Mouse (Mus musculus) C2C12 (cell line): ENCODE measurements at regions not wholly inside any gene's neighbourhood (a gene's known extent, or its start where the extent isn't known, plus 50 kb on each side); places are given as distances from the start of the nearest gene placed in this dataset.

ENCODE experiments used
- H3K27me3 ChIP-seq: one replicate; pipeline ENCODE4 v1.6.1; 2011; ENCODE audit not compliant: control insufficient read depth, insufficient read depth, insufficient read length
- H3K36me3 ChIP-seq: one replicate; pipeline ENCODE4 v1.6.1; 2011; ENCODE audit not compliant: control insufficient read depth, insufficient read depth
- H3K4me3 ChIP-seq: one replicate; pipeline ENCODE4 v1.5.1; 2011; ENCODE audit warnings: mild to moderate bottlenecking, control low read depth; ENCODE audit not compliant: poor library complexity, insufficient read depth, severe bottlenecking
- H3K79me2 ChIP-seq: one replicate; pipeline ENCODE4 v1.6.1; 2011; ENCODE audit not compliant: control insufficient read depth, insufficient read depth
- H3K79me3 ChIP-seq: one replicate; pipeline ENCODE4 v1.6.1; 2011; ENCODE audit warnings: low read depth, control low read depth
- H3ac ChIP-seq: one replicate; pipeline ENCODE3; 2011; ENCODE audit warnings: low read depth; ENCODE audit not compliant: control insufficient read depth, insufficient read length
- CEBPB ChIP-seq: IDR thresholded peaks from one replicate; pipeline ENCODE4 v1.6.1; 2011; ENCODE audit warnings: low read depth, mild to moderate bottlenecking, control low read depth, moderate library complexity
- CTCF ChIP-seq: IDR thresholded peaks from one replicate; pipeline ENCODE4 v1.5.1; 2011; ENCODE audit not compliant: control insufficient read depth, insufficient read depth, insufficient read length
- FOSL1 ChIP-seq: IDR thresholded peaks from one replicate; pipeline ENCODE4 v1.8.0; 2011; ENCODE audit warnings: mild to moderate bottlenecking, low read length; ENCODE audit not compliant: poor library complexity, insufficient read depth, severe bottlenecking
- MAX ChIP-seq: IDR thresholded peaks from one replicate; pipeline ENCODE4 v1.6.1; 2011; ENCODE audit warnings: mild to moderate bottlenecking, control low read depth
- MYOD1 ChIP-seq: IDR thresholded peaks from one replicate; pipeline ENCODE4 v1.6.1; 2011; ENCODE audit warnings: low read depth; ENCODE audit not compliant: control insufficient read depth, insufficient read length
- MYOG ChIP-seq: IDR thresholded peaks from one replicate; pipeline ENCODE4 v1.6.1; 2011; ENCODE audit not compliant: control insufficient read depth, insufficient read length; ENCODE audit errors: extremely low read depth
- USF1 ChIP-seq: IDR thresholded peaks from one replicate; pipeline ENCODE4 v1.6.1; 2011; ENCODE audit warnings: low read depth, mild to moderate bottlenecking, control low read depth, moderate library complexity

GRCm38 (mm10) chr15:62106518-62106975 is 1183.7 kb upstream of the A1bg start:
- H3K79me2 ChIP-seq: peaks cover 100% of the 10 kb centered on the region
- H3K79me3 ChIP-seq: peaks cover 99% of the 10 kb centered on the region
- H3K27me3 ChIP-seq: no peaks in the 10 kb centered on the region
- TF ChIP-seq FOSL1 (no peak), MYOD1 (peak; percentile 40), MAX (no peak), CTCF (no peak), USF1 (peak; percentile 72), CEBPB (no peak), MYOG (no peak)
- H3K36me3 ChIP-seq: peaks cover 65% of the 10 kb centered on the region
- H3K4me3 ChIP-seq: no peak overlapping the region
- H3ac ChIP-seq: no peak overlapping the region

- H3ac ChIP-seq: no peak overlapping the region
- peaks cover 99% of the 10 kb centered on the region for H3K79me3 ChIP-seq
- no peaks in the 10 kb centered on the region for H3K27me3 ChIP-seq
- TF ChIP-seq MAX: no peak
- no peak for TF ChIP-seq FOSL1
- no peak for TF ChIP-seq USF1
- TF ChIP-seq CEBPB: no peak
- no peak for TF ChIP-seq CTCF
- TF ChIP-seq MYOG: no peak
- no peak for TF ChIP-seq MYOD1
- H3K4me3 ChIP-seq: no peak overlapping the region
- H3K79me2 ChIP-seq: peaks cover 100% of the 10 kb centered on the region
- H3K36me3 ChIP-seq: peaks cover 65% of the 10 kb centered on the region
Observed at GRCm38 (mm10) chr15:62105483-62105882, 1182.7 kb upstream of the A1bg start.

DNA sequence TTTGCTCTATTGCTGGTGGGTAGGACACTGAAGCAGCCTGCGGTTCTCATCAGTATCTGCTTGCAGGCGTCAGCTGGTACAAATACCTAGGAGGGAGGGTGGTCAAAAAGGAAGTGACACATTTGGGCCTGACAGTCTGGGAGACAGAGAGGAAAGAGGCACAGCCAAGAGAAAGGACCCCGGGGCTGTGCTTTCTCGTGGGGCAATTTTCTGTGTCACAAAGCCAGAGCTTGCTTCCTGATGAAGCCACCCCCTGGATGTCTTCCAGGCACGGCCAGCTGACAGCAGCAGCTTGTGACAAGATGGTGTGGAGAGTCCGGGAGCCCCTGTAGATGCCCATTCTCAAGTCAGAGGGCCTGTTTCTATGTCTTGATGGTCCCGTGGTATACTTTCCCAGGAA is 1181.8 kb upstream of the A1bg start:
- peaks cover 64% of the 10 kb centered on the region for H3K36me3 ChIP-seq
- H3K4me3 ChIP-seq: no peak overlapping the region
- peaks cover 98% of the 10 kb centered on the region for H3K79me3 ChIP-seq
- H3K79me2 ChIP-seq: peaks cover 100% of the 10 kb centered on the region
- TF ChIP-seq MYOG: no peak
- TF ChIP-seq CTCF: no peak
- TF ChIP-seq MAX: no peak
- no peak for TF ChIP-seq MYOD1
- TF ChIP-seq USF1: no peak
- no peak for TF ChIP-seq CEBPB
- TF ChIP-seq FOSL1: no peak
- H3K27me3 ChIP-seq: no peaks in the 10 kb centered on the region
- H3ac ChIP-seq: no peak overlapping the region

- Histone ChIP-seq H3K27me3 (no peaks in the 10 kb centered on the region), H3K36me3 (peaks cover 73% of the 10 kb centered on the region), H3ac (no peak overlapping the region), H3K79me3 (peaks cover 97% of the 10 kb centered on the region), H3K4me3 (no peak overlapping the region), H3K79me2 (peaks cover 100% of the 10 kb centered on the region)
- TF ChIP-seq FOSL1 (no peak), USF1 (no peak), MAX (no peak), MYOG (no peak), CEBPB (no peak), CTCF (no peak), MYOD1 (no peak)
Observed at GRCm38 (mm10) chr15:62099683-62100082, 1176.9 kb upstream of the A1bg start.

- TF ChIP-seq USF1 (no peak), MYOG (no peak), CEBPB (no peak), FOSL1 (no peak), MAX (no peak), CTCF (no peak), MYOD1 (no peak)
- Histone ChIP-seq H3K79me3 (peaks cover 97% of the 10 kb centered on the region), H3K27me3 (no peaks in the 10 kb centered on the region), H3ac (no peak overlapping the region), H3K36me3 (peaks cover 73% of the 10 kb centered on the region), H3K4me3 (no peak overlapping the region), H3K79me2 (peaks cover 100% of the 10 kb centered on the region)
Observed at GRCm38 (mm10) chr15:62098791-62099660, 1176.2 kb upstream of the A1bg start.
